Mouse (Mus musculus) heart, postnatal 0 days (tissue): ENCODE measurements around the gene Scn11a.

Source experiments
- CTCF ChIP-seq: IDR thresholded peaks from 2 replicates; pipeline ENCODE4 v1.5.1; 2016; ENCODE audit warnings: antibody characterized with exemption, control low read depth, low read depth
- EP300 ChIP-seq: IDR thresholded peaks from 2 replicates; pipeline ENCODE4 v1.6.1; 2016; ENCODE audit warnings: antibody characterized with exemption, low read depth

- TF ChIP-seq CTCF (no peak), EP300 (no peak)
Measured at GRCm38 (mm10) chr9:119780901-119781300, 44.4 kb downstream of the Scn11a start.
